Mouse (Mus musculus): ENCODE results near the gene Hoxa11.

Hoxa11 gene

DNA sequence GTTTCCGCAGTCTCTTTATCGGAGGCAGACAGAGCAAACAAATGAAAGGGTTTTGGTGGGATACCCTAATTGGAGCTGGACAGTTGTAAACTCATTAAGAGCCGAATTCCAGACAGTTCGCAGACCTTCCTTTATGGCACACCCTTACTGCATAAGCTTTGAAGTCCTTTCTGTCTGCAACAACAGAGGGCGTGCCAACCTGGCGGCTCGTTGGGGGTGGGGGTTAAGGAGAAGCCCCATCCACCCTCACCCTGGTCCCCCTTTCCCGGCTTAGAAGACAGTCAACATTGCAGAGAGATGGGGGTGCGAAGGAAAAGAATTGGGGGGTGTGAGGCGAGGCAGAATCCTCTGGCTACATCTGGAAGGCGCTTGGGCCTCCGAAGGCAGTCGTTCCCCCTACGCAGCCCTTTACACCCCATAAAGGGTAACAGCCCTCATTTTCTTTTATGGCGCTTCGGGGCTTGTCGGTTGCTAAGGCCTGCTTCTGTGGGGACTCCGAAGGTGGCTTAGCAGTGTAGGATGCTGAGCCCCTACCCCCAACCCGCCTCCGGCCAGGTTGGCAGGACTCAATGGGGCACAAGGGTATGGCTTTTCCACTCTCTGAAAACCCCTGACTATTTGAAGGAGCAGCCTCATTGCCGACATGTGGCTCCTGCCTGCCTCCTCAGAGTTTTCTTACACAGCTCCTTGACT lies 23.5 kb downstream of the Hoxa11 start:
- in situ Hi-C loops (cut with MboI, MseI): loop anchor here (10.0 to 25.0 kb wide), 2 partner anchors 360 to 1017 kb away; no protein-coding TSS in a partner anchor

DNA sequence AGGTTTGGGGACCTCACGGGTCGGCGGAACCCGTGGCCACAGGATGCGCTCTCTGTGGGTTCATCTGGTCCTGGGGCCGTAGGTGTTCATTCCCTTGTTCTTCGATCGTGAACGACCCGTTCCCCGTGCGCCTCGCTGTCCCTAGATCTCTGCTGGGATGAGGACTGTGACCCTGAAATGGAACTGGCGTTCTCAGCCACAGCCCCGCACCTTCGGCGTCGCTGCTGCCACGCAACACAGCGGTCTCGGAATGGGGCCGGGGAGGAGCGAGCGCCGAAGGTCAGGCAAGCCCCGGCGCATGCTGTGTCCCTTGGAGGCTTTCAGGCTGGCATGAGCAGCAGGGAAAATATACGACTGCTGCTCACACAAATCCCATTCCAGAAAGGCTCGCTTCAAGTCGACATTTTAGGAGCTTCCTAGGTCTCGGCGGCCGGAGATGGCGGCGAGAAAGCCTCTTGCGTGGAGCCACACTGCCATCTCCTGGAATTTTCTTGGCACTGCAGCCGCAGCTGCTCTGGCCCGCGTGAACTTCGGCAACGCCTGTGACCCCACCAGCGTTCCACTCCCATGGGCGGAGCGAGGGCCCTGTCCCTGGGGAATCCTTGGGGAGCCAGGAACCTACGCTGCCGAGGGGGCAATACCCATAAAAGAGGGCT lies 24.1 kb downstream of the Hoxa11 start, which contains the start of gene Hoxa7:
Gene Hoxa7, minus strand, starts transcription at position 518 of the 656 bp plus-strand sequence.
- in situ Hi-C loops (cut with MboI, MseI): loop anchor here (10.0 to 25.0 kb wide), 2 partner anchors 359 to 1017 kb away; no protein-coding TSS in a partner anchor

DNA sequence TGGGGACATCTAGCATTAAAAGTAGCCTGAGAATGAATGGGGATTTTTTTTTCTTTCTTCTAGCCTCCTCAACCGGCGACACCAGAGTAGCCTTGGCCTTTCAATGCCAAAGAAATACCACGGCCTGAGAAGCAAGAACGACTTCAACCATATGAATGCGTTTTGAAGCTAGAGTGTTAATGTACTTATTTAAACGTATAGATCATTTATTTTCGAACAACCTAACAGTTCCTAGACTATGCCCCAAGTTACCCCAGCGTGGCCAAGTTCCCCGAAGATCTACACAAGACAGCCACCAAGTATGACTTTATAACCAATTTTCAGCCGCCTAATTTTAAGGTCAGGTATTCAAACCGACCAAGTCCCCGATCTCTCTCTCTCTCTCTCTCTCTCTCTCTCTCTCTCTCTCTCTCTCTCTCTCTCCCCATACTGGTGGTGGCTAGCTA lies 24.7 kb downstream of the Hoxa11 start:
- in situ Hi-C loops (cut with MboI, MseI): loop anchor here (10.0 to 25.0 kb wide), 2 partner anchors 359 to 1016 kb away; no protein-coding TSS in a partner anchor

GRCm38 (mm10) chr6:52220003-52220864 lies 25.4 kb downstream of the Hoxa11 start:
- in situ Hi-C loops (cut with MboI, MseI): loop anchor here (10.0 to 25.0 kb wide), 2 partner anchors 358 to 1015 kb away; no protein-coding TSS in a partner anchor

GRCm38 (mm10) chr6:52219234-52219942 lies 26.2 kb downstream of the Hoxa11 start:
- in situ Hi-C loops (cut with MboI, MseI): loop anchor here (5.0 to 25.0 kb wide), 3 partner anchors 357 to 1045 kb away; no protein-coding TSS in a partner anchor

DNA sequence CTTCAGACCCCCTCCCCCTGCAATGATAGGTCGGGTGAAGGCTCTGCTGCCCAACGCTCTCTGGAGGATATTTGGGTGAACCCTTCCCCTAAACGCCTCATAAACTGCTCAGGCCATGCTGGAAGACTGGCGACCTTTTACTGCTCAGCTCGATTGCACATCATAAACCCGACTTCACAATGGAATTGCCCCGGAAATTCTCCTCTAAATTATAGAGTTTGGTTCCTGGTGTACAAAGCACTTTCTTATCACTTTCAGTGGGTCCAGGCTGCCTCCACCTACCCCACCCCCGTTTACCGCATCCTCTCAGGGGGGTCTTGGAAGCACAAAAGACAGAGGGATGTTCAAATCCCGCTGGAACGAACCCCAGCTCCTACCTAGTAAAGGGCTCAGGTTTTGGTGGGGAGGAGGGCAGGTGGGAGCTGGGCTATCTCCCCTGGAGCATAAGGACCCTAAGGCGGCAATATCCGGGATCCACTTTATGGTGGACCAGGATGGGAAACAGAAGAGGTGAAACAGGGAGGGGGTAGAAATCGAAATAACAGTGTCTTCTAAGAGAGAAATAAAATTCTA lies 26.9 kb downstream of the Hoxa11 start:
- in situ Hi-C loops (cut with MboI, MseI): loop anchor here (5.0 to 25.0 kb wide), 3 partner anchors 356 to 1044 kb away; no protein-coding TSS in a partner anchor

- in situ Hi-C loops (cut with MboI, MseI): loop anchor here (5.0 to 25.0 kb wide), 3 partner anchors 356 to 1043 kb away; no protein-coding TSS in a partner anchor
Observed at GRCm38 (mm10) chr6:52217895-52218642, 27.5 kb downstream of the Hoxa11 start.

DNA sequence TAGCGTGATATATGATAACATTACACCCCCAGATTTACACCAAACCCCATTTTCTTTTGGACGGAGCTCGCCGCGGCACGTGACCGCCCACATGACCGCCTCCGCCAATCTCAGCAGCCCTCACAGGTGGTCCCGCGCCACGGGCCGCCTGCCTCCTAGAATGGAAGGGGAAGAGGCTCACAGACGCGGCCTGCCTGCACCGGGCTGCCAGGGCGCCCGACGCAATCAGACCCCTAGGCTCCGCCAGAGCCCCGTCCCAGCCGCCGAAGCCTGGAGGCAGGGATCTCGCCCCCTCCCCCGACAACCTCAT lies 28.2 kb downstream of the Hoxa11 start:
- in situ Hi-C loops (cut with MboI, MseI): loop anchor here (5.0 to 25.0 kb wide), 3 partner anchors 355 to 1043 kb away; no protein-coding TSS in a partner anchor

- in situ Hi-C loops (cut with MboI, MseI): loop anchor here (5.0 to 25.0 kb wide), 3 partner anchors 355 to 1042 kb away; no protein-coding TSS in a partner anchor
Observed at GRCm38 (mm10) chr6:52216691-52217458, 28.7 kb downstream of the Hoxa11 start.

GRCm38 (mm10) chr6:52215771-52216535 lies 29.7 kb downstream of the Hoxa11 start:
- in situ Hi-C loops (cut with MboI, MseI): loop anchor here (5.0 to 25.0 kb wide), 3 partner anchors 354 to 1041 kb away; no protein-coding TSS in a partner anchor

- in situ Hi-C loops (cut with MboI, MseI): loop anchor here (5.0 to 25.0 kb wide), 3 partner anchors 353 to 1040 kb away; no protein-coding TSS in a partner anchor
Observed at GRCm38 (mm10) chr6:52215070-52215469, 30.5 kb downstream of the Hoxa11 start.

DNA sequence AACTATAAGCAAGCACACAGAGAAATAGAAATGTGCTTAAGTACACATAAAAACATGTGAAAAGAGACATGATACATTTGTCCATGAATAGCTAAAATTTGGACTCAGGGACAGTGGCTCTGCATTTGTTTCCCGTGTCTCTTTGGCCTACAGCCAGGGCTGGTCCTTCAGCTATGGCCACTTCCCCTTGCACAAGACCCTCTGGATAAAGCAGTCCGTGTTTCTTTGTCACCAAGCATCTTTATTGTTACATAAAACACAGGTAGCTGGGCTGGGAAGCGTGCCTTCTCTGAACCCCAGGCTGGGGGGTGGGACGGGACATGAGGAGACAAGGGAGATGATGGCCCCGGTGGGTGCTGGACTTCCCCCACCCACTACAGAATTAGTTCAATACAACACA lies 31.3 kb downstream of the Hoxa11 start:
- in situ Hi-C loops (cut with MboI, MseI): loop anchor here (10.0 to 25.0 kb wide), 2 partner anchors 352 to 1039 kb away; no protein-coding TSS in a partner anchor

DNA sequence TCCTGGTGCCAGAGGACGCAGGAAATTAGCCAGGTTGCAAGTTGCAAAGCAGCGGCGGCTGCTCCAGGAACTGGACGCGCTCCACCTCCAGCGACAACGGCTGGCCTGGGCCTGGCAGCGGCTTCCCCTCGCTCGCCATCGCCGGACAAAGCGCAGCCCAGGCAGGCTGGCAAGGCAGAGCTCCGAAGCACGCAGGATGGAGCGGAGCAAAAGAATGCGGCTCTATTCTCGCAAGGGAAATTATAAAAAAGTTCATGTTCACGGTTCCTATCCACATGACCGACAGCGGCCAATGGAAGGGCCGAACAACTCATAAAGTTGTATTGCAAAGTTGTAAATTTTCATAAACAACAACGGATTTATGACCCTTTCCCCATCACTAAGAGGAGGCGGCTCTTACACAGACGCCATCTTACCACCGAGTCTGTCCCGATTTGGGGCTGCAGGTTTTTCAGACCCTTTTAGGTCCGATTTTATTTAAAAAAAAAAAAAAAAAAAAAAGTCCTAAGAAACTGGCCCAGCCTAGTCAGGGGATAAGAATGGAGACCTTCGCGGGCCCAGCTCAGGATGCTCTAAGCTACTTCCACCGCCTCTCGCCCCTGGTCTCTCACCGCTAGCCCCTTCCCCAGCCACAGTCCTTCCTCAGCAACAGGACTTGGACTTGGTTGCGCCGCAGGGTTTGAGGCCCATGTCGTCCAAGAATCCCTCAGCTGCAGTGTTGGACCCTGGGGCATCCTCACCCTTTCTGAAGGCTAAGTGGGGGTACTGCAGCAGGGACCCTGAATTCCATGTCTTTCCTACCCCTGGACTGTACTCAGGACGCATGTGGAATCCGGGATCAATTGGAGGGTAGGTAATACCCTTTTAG lies 32.3 kb downstream of the Hoxa11 start, which contains the start of the genes Hoxa3 and Gm28308:
Gene Hoxa3, minus strand, starts transcription at position 218 of the 868 bp plus-strand sequence.
Gene Gm28308, minus strand, starts transcription at position 221 of the 868 bp plus-strand sequence.
- in situ Hi-C loops (cut with MboI, MseI): loop anchor here (10.0 to 25.0 kb wide), 2 partner anchors 351 to 1039 kb away; no protein-coding TSS in a partner anchor

DNA sequence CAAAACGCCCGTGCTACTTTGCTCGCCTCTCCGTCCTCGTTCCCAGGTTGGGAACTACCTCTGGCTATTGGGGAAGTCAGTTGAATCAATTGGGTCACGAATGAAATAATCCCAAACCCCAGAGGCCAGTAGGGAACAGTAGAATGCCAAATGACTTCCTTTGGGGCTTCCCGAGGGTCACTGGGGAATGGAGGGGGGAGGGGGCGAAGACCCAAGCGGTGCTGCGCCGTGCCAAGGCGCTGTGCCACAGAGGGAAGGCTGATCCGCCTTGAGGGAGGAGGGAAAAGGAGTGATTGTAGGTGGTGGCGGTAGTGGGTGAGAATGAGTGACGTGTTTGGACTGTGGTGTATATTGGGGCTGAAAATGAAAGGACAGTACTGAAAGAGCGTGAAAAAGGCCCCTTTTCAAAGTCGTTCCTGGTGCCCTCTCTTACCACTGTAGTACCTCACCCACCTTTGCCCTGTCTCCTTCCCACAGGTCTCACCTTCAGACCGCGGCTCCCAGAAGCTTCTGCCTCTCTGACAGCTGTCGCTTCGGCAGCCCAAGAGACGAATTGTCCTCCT lies 33.0 kb downstream of the Hoxa11 start:
- in situ Hi-C loops (cut with MboI, MseI): loop anchor here (10.0 to 25.0 kb wide), 2 partner anchors 350 to 1038 kb away; no protein-coding TSS in a partner anchor

- in situ Hi-C loops (cut with MboI, MseI): loop anchor here (10.0 to 25.0 kb wide), 2 partner anchors 350 to 1037 kb away; no protein-coding TSS in a partner anchor
Observed at GRCm38 (mm10) chr6:52211961-52212360, 33.6 kb downstream of the Hoxa11 start.

Data from regulatory T cell (primary cell).